Mouse (Mus musculus): ENCODE measurements around the gene Nxn. TPM values are rescaled to one million over a fixed set of nuclear protein-coding genes. Genes with fewer than 3 reads are reported as not detected.

The Nxn gene
- 0.63 TPM for polyA plus RNA-seq (2017; shearing (Covaris generic))

DNA sequence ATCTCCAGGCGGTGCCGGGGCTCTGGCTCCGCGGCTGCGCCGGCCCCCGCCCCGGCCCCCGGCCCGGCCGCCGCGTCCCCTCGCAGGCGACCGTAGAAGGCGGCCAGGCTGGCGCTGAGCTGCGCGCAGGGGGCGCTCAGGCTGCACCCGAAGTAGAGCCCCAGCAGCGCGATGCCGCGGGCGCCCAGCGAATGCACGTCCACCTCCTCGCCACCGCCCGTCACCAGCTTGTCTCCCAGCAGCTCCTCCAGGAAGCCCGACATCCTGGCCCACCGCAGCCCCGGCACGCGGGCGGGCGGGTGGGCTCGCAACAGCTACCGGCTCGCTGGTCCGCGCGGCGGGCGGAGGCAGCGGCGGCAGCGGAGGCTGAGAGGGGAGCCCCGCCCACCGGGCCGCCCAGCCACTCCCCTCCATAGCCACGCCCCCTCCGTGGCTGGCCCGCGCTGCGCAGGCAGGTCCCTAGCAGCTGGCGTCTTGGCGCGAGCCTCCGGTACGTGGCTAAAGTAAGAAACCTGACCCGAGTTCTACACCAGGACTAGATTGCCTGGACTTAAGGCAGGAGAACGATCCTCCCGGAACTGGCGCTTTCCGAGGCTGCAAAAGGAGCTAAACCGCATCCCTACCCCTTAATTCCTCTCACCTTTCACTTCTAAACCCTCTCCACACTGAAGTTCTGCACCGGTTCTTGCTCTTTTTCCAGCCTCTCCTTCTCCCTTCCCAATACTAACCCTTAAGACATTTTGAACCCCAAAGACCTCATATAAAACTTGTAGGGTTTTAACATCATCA lies at the start of gene Nxn:
Gene Nxn (minus strand): TSS at position 343 of the 789 bp plus-strand sequence.

GRCm38 (mm10) chr11:76406702-76407583 lies 8.0 kb upstream of the Nxn start, which contains the start of gene Timm22:
Gene Timm22 (plus strand): TSS chr11:76406952.

DNA sequence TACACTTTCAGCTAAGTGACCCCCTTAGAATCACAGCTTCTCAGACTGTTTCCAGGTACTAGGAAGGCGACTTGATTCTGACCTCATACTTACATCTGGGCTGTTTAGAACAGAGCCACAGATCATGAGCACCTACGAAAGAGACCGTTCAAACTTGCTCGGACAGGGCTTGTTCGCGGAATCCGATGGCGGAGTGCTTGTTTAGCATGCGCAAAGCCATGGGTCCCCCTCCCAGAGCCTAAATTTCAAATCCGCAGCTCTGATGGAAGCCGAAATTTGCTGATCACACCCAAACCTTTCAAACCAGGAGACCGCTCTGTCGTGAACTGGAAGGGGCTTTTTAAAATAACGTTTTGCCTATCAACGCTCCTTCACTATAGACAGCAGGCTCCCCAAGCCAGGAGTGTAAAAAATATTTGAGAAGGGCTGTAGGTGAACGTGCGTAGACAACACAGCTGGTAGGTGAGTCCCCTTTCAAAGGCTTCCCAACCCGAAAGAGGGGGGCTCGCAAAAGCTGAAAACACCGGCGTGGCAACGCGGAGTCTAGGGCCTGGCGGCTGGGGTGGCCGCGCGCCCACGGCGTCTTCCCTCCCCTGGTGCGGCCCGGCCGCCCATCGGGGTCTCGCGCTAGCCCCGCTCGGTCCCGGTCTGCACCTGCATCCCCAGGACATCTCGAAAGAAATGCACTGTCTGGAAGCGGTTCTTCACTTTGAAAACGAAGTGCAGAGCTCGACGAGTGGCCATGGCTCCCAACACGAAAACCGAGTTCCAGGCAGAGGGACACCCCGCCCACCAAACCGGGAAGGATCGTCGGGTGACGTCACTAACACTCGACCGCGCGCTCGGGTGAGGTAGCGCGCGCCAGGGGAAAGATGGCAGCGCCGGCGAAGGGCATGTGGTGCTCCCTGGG lies 155.8 kb downstream of the Nxn start, which contains the start of the genes Mrm3 and Glod4:
Gene Mrm3 (plus strand): TSS at position 815 of the 910 bp plus-strand sequence.
Gene Glod4 (minus strand): TSS at position 825 of the 910 bp plus-strand sequence.

DNA sequence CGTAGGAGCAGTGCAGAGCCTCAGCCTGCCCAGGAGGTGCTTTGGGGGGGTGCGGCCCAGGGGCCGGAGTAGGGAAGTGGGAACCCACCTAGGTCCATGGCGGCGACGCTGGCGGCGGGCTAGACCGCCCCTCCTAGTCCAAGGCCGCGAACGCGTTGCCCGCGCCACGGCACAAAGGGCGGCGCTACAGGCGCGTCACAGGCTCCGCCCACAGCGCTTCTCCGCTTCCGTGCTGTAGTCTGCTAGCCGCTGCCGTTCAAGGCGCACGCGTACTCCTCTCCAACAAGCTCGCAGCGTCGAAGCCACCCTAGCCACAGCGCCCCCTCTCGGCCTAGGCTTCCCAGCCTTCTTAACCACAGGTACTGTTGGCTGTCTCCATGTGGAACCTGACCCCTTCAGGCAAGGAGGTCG lies 181.5 kb downstream of the Nxn start, which contains the start of the genes Dbil5 and Gemin4:
Gene Dbil5 (plus strand): TSS at position 219 of the 411 bp plus-strand sequence.
Gene Gemin4 (minus strand): TSS at position 275 of the 411 bp plus-strand sequence.

Other genes with a start within 250 kb of the Nxn start
- 74.1 TPM for gene Vps53, start 219.5 kb downstream of the Nxn start, polyA plus RNA-seq (2017; shearing (Covaris generic))
- 5.7 TPM for gene Fam57a, start 219.5 kb downstream of the Nxn start, polyA plus RNA-seq (2017; shearing (Covaris generic))
- not detected for gene Dbil5, start 181.5 kb downstream of the Nxn start, polyA plus RNA-seq (2017; shearing (Covaris generic))
- gene Gemin4, start 181.5 kb downstream of the Nxn start, polyA plus RNA-seq (2017; shearing (Covaris generic)) = 26.0 TPM
- gene Mrm3, start 155.4 kb downstream of the Nxn start, polyA plus RNA-seq (2017; shearing (Covaris generic)) = 16.3 TPM
- 86.0 TPM for gene Glod4, start 155.4 kb downstream of the Nxn start, polyA plus RNA-seq (2017; shearing (Covaris generic))
- gene Timm22, start 7.8 kb upstream of the Nxn start, polyA plus RNA-seq (2017; shearing (Covaris generic)) = 68.3 TPM
- 24.9 TPM for gene Abr, start 223.2 kb upstream of the Nxn start, polyA plus RNA-seq (2017; shearing (Covaris generic))

Measured in CD4-positive, CD25-positive, alpha-beta regulatory T cell, adult 9 weeks (primary cell).